Mouse (Mus musculus) right cerebral cortex, postnatal 14 days (tissue): ENCODE results near the gene Nup188.

ENCODE experiments used
- DNase-seq: peaks from one replicate; pipeline ENCODE4 v3.0.0; 2022

The Nup188 gene

GRCm38 (mm10) chr2:30356906-30357305 is 70.7 kb downstream of the Nup188 start:
- DNase-seq: no peak

- peak; percentile 44 for DNase-seq
These were observed 71.6 kb downstream of the Nup188 start for GRCm38 (mm10) chr2:30357552-30358510.

GRCm38 (mm10) chr2:30358533-30359531 is 72.6 kb downstream of the Nup188 start, which contains the start of gene Sh3glb2:
Gene Sh3glb2, minus strand, starts transcription at chr2:30359337.
- DNase-seq: peak; percentile 87

GRCm38 (mm10) chr2:30360626-30361025 is 74.4 kb downstream of the Nup188 start:
- DNase-seq: no peak

GRCm38 (mm10) chr2:30362865-30363264 is 76.7 kb downstream of the Nup188 start:
- DNase-seq: no peak

- DNase-seq: peak; percentile 97
These were observed 77.8 kb downstream of the Nup188 start, which contains the start of gene Miga2 for GRCm38 (mm10) chr2:30363773-30364650. Gene Miga2, plus strand, starts transcription at chr2:30364233.

- no peak for DNase-seq
These were observed 79.3 kb downstream of the Nup188 start for GRCm38 (mm10) chr2:30365281-30366069.

GRCm38 (mm10) chr2:30366203-30366602 is 80.0 kb downstream of the Nup188 start:
- DNase-seq: no peak

GRCm38 (mm10) chr2:30371544-30371943 is 85.3 kb downstream of the Nup188 start:
- DNase-seq: no peak

- no peak for DNase-seq
These were observed 86.5 kb downstream of the Nup188 start for GRCm38 (mm10) chr2:30372726-30373125.

- DNase-seq: no peak
These were observed 89.7 kb downstream of the Nup188 start for GRCm38 (mm10) chr2:30375893-30376292.

- DNase-seq: no peak
These were observed 91.5 kb downstream of the Nup188 start for GRCm38 (mm10) chr2:30377721-30378120.

GRCm38 (mm10) chr2:30379307-30379706 is 93.1 kb downstream of the Nup188 start:
- no peak for DNase-seq

- DNase-seq: no peak
These were observed 94.6 kb downstream of the Nup188 start for GRCm38 (mm10) chr2:30380564-30381376.

- DNase-seq: no peak
These were observed 95.2 kb downstream of the Nup188 start for GRCm38 (mm10) chr2:30381377-30381725.

GRCm38 (mm10) chr2:30384814-30385213 is 98.6 kb downstream of the Nup188 start:
- DNase-seq: no peak

- no peak for DNase-seq
These were observed 99.4 kb downstream of the Nup188 start for GRCm38 (mm10) chr2:30385591-30385990.

GRCm38 (mm10) chr2:30386913-30387312 is 100.7 kb downstream of the Nup188 start:
- DNase-seq: no peak

GRCm38 (mm10) chr2:30389000-30389399 is 102.8 kb downstream of the Nup188 start:
- DNase-seq: no peak

- peak; percentile 97 for DNase-seq
These were observed 105.9 kb downstream of the Nup188 start, which contains the start of gene Dolpp1 for GRCm38 (mm10) chr2:30392114-30392576. Gene Dolpp1, plus strand, starts transcription at chr2:30392254.
